Mouse (Mus musculus): ENCODE results near the gene Creb3.
"Not testable (repeated sequence)": the region's sequence is repeated elsewhere in the genome, so short reads cannot be mapped to it uniquely, and the experiment has no call there.

The Creb3 gene

GRCm38 (mm10) chr4:43561997-43562768, at the start of gene Creb3, which contains the start of gene Tln1:
Gene Creb3, plus strand, starts transcription at chr4:43562332.
Gene Tln1, minus strand, starts transcription at chr4:43562691.
- DNase-seq, result peak; percentile 93

- DNase-seq, result no peak
These were observed 49.5 kb upstream of the Creb3 start for GRCm38 (mm10) chr4:43512653-43513052.

GRCm38 (mm10) chr4:43513300-43513699, 48.8 kb upstream of the Creb3 start:
- no peak for DNase-seq

- DNase-seq, result no peak
These were observed 48.3 kb upstream of the Creb3 start for GRCm38 (mm10) chr4:43513791-43514190.

- no peak for DNase-seq
These were observed 46.1 kb upstream of the Creb3 start for GRCm38 (mm10) chr4:43515764-43516708.

GRCm38 (mm10) chr4:43519551-43519950, 42.6 kb upstream of the Creb3 start:
- no peak for DNase-seq

GRCm38 (mm10) chr4:43519956-43520355, 42.2 kb upstream of the Creb3 start:
- peak; percentile 77 to 84 for DNase-seq

- DNase-seq, result no peak
These were observed 34.3 kb upstream of the Creb3 start for GRCm38 (mm10) chr4:43527880-43528279.

GRCm38 (mm10) chr4:43528487-43528886, 33.6 kb upstream of the Creb3 start:
- peak; percentile 26 to 35 for DNase-seq

GRCm38 (mm10) chr4:43530081-43530501, 32.0 kb upstream of the Creb3 start:
- no peak for DNase-seq

- peak; percentile 74 to 77 for DNase-seq
These were observed 31.6 kb upstream of the Creb3 start for GRCm38 (mm10) chr4:43530581-43530980.

- no peak for DNase-seq
These were observed 28.9 kb upstream of the Creb3 start for GRCm38 (mm10) chr4:43533270-43533669.

GRCm38 (mm10) chr4:43535628-43536027, 26.5 kb upstream of the Creb3 start:
- no peak for DNase-seq

- DNase-seq, result no peak
These were observed 26.1 kb upstream of the Creb3 start for GRCm38 (mm10) chr4:43536031-43536430.

- DNase-seq, result no peak
These were observed 20.1 kb upstream of the Creb3 start for GRCm38 (mm10) chr4:43542044-43542443.

- DNase-seq, result no peak
These were observed 15.6 kb upstream of the Creb3 start for GRCm38 (mm10) chr4:43546375-43547047.

- no peak for DNase-seq
These were observed 15.0 kb upstream of the Creb3 start for GRCm38 (mm10) chr4:43547160-43547559.

GRCm38 (mm10) chr4:43549055-43549454, 13.1 kb upstream of the Creb3 start:
- DNase-seq, result no peak

- not testable (repeated sequence) for DNase-seq
These were observed 10.3 kb upstream of the Creb3 start for GRCm38 (mm10) chr4:43551854-43552253.

- no peak for DNase-seq
These were observed 9.7 kb upstream of the Creb3 start for GRCm38 (mm10) chr4:43552437-43552836.

GRCm38 (mm10) chr4:43553891-43554290, 8.2 kb upstream of the Creb3 start:
- DNase-seq, result no peak

- DNase-seq, result no peak
These were observed 6.2 kb upstream of the Creb3 start for GRCm38 (mm10) chr4:43555926-43556325.

- DNase-seq, result no peak
These were observed 4.0 kb upstream of the Creb3 start for GRCm38 (mm10) chr4:43558028-43558630.
